Mouse (Mus musculus): ENCODE measurements at regions not wholly inside any gene's neighbourhood (a gene's known extent, or its start where the extent isn't known, plus 50 kb on each side); places are given as distances from the start of the nearest gene placed in this dataset.

DNA sequence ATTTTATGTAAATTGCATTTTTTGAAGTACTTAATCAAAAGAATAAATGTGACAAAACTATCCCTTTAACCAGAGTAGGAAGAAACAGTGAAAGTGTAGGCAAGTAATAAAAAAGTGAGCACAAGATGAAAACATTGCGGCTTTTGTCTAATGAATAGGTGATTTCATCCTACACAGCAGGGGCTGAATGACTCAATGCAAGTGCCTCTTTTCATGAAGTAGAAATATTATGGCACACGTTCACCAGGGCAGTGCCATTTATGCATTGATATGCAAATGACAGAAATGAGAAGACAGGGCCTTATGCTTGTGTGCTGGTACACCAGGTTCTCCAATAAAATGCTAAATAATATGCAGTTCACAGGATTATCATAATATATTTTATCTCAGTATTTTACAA is 435.8 kb upstream of the Slitrk5 start:
- TF ChIP-seq CTCF (IDR thresholded peaks at IDR 0.05; ENCODE audit: borderline replicate concordance, insufficient read depth, low read length) (no peak), POLR2A (IDR thresholded peaks at IDR 0.05; ENCODE audit: low read depth, low read length) (no peak)

All from embryonic fibroblast, embryonic 13.5 days (primary cell).